ENCODE assay signal across 9 mouse cellular contexts in the genomic region with DNA sequence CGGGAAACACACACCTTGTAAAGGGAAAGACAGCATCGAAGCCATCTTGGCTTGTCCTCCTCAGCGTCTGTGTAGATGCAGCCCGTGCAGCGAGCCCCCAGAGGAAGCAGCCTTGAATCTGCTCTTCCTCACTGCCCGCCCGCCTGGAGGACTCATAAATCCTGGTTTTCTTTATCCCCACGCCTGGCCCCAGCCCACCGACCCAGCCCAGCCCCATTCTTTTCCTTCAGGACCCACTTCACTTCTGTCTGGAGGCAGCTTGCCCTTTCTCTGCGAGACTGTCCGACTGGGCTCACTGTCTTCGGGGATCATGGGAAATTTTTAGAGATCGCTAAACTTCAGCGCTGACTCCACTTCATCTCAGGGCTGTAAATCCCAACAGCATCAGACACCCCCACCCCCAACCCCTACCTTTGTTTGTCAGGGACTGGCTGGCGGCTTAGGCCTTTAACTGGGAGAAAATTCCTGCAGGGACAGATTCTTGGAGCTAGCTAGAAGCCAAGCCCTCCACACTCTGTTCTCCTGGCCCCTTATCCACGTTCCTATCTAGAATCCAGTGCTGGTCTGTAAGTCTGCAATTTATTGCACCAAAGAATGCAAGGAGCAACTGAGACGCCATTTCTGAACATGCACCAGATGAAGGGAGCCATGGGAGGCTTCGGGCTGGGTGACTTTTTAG. TPM values are rescaled to one million over a fixed set of nuclear protein-coding genes. Genes with fewer than 3 reads are reported as not detected.
DNase-seq lines count a peak whose midpoint lies in the region; ATAC-seq and TF ChIP-seq lines count a peak whose summit lies in the region.
"Had no signal": no experiment of that assay in that cellular context is flagged by ENCODE, and none has a peak within 500 bp of the region (broad histone marks: within the 10 kb centered on the region; RNA-seq: fewer than 3 reads in every experiment).

No protein-coding gene starts in this region.

- peaks cover 4% of the 10 kb centered on the region; the same call in 1 of the 2 replicates for H3K9me3 ChIP-seq in heart, embryonic 13.5 days
- no peaks in the 10 kb centered on the region for H3K9me3 ChIP-seq in ES-E14 (ENCODE audit: control insufficient read depth, insufficient read depth, low read depth, low read length)
- H3K9me3 ChIP-seq in forebrain, embryonic 16.5 days (ENCODE audit: control insufficient read depth, low read length) = no peaks in the 10 kb centered on the region; the same call in 1 of the 2 replicates
- 0 out of 2 replicates have a peak, but pooled peaks cover 2% of the 10 kb centered on the region for H3K9me3 ChIP-seq in midbrain, embryonic 12.5 days

- H3K9ac ChIP-seq in heart, embryonic 13.5 days = peak overlapping the region; percentile 59
- peak overlapping the region; percentile 74 for H3K9ac ChIP-seq in ES-E14 (ENCODE audit: insufficient read depth, low read depth, low read length, poor library complexity, severe bottlenecking)
- H3K9ac ChIP-seq in forebrain, embryonic 16.5 days (replicated peaks; ENCODE audit: low read depth, low read length) = 0 out of 2 replicates have a peak overlapping the region, but pooled peaks have one; percentile 6
- H3K9ac ChIP-seq in midbrain, embryonic 12.5 days (replicated peaks) = peak overlapping the region; percentile 34; the same call in 1 of the 2 replicates

- H3K4me1 ChIP-seq in heart, embryonic 13.5 days = peaks cover 34% of the 10 kb centered on the region
- H3K4me1 ChIP-seq in ES-E14 (ENCODE audit: control insufficient read depth in 2 of 2, insufficient read depth in 2 of 2, low read length in 2 of 2, poor library complexity in 1 of 2) = peaks cover 9 to 31% of the 10 kb centered on the region in 2 experiments; a peak in 3 of 4 replicates
- peaks cover 28% of the 10 kb centered on the region for H3K4me1 ChIP-seq in forebrain, embryonic 16.5 days (replicated peaks; ENCODE audit: control insufficient read depth, insufficient read depth, low read length)
- peaks cover 21% of the 10 kb centered on the region for H3K4me1 ChIP-seq in midbrain, embryonic 12.5 days

- intact Hi-C loops in heart, postnatal 14 days (cut with DNase I) = no loop called here

- no peak for ATAC-seq in heart, embryonic 13.5 days (ENCODE audit: extremely low read depth, insufficient number of reproducible peaks, low FRiP score, low TSS enrichment)
- no peak; the same call in 1 of the 2 replicates for ATAC-seq in forebrain, embryonic 16.5 days
- peak; percentile 58; the same call in 1 of the 2 replicates for ATAC-seq in midbrain, embryonic 12.5 days (ENCODE audit: low FRiP score, low read depth)
- no peak for ATAC-seq in CD4-positive, CD25-positive, alpha-beta regulatory T cell, adult 4 months

- no peaks in the 10 kb centered on the region for H3K27me3 ChIP-seq in heart, embryonic 13.5 days (replicated peaks)
- H3K27me3 ChIP-seq in forebrain, embryonic 16.5 days (replicated peaks; ENCODE audit: control insufficient read depth, insufficient read depth, low read length) = no peaks in the 10 kb centered on the region
- H3K27me3 ChIP-seq in midbrain, embryonic 12.5 days = no peaks in the 10 kb centered on the region

- peak overlapping the region; percentile 54 for H3K4me2 ChIP-seq in heart, embryonic 13.5 days
- peak overlapping the region; percentile 41 for H3K4me2 ChIP-seq in forebrain, embryonic 16.5 days (ENCODE audit: low read length)
- H3K4me2 ChIP-seq in midbrain, embryonic 12.5 days (replicated peaks) = peak overlapping the region; percentile 46

- H3K27ac ChIP-seq in heart, embryonic 13.5 days (replicated peaks) = peak overlapping the region; percentile 70
- peak overlapping the region; percentile 30; the same call in 1 of the 2 replicates for H3K27ac ChIP-seq in ES-E14 (ENCODE audit: insufficient read depth, low read depth, low read length, poor library complexity, severe bottlenecking)
- H3K27ac ChIP-seq in forebrain, embryonic 16.5 days (ENCODE audit: low read length) = no peak overlapping the region
- H3K27ac ChIP-seq in midbrain, embryonic 12.5 days (replicated peaks) = peak overlapping the region; percentile 75
- H3K27ac ChIP-seq in layer of hippocampus, adult 2 months = no peak overlapping the region

- 0 out of 2 replicates have a peak, but pooled peaks cover 6% of the 10 kb centered on the region for H3K36me3 ChIP-seq in heart, embryonic 13.5 days
- H3K36me3 ChIP-seq in ES-E14 (ENCODE audit: control insufficient read depth, insufficient read depth, low read length, poor library complexity, severe bottlenecking) = no peaks in the 10 kb centered on the region
- no peaks in the 10 kb centered on the region for H3K36me3 ChIP-seq in forebrain, embryonic 16.5 days (ENCODE audit: control insufficient read depth, insufficient read depth)
- no peaks in the 10 kb centered on the region for H3K36me3 ChIP-seq in midbrain, embryonic 12.5 days

- 32% methylated on average over 18 of the region's 18 CpGs for WGBS in heart, embryonic 13.5 days
- 15% methylated on average over 18 of the region's 18 CpGs for WGBS in forebrain, embryonic 16.5 days
- WGBS in midbrain, embryonic 12.5 days = 18% methylated on average over 18 of the region's 18 CpGs

- DNase-seq in heart, postnatal 14 days = no peak
- no peak for DNase-seq in ES-E14 (ENCODE audit: low read depth, low spot score)
- DNase-seq in layer of hippocampus, adult 2 months (ENCODE audit: low spot score in 2 of 2) = no peak
- no peak for DNase-seq in layer of hippocampus, adult 9-10 months (ENCODE audit: low spot score)
- DNase-seq: gastrocnemius, postnatal 25 days had no signal

- in situ Hi-C loops in ES-E14 (cut with MboI; ENCODE audit: low sequenced_read_pairs in 2 of 2, unreplicated experiment in 2 of 2) = no loop called here

- peak overlapping the region; percentile 24 for H3K4me3 ChIP-seq in heart, embryonic 13.5 days
- H3K4me3 ChIP-seq in ES-E14 (ENCODE audit: insufficient read depth in 1 of 2, low read depth in 1 of 2, low read length in 2 of 2, poor library complexity in 1 of 2, severe bottlenecking in 1 of 2) = peak overlapping the region; percentile 2 to 24; a peak in 1 of 4 replicates
- 0 out of 2 replicates have a peak overlapping the region, but pooled peaks have one; percentile 4 for H3K4me3 ChIP-seq in forebrain, embryonic 16.5 days (replicated peaks; ENCODE audit: low read length)
- peak overlapping the region; percentile 20 for H3K4me3 ChIP-seq in midbrain, embryonic 12.5 days
- H3K4me3 ChIP-seq in layer of hippocampus, adult 2 months = no peak overlapping the region

- no peak for TF ChIP-seq CTCF in layer of hippocampus, adult 2 months (conservative IDR thresholded peaks at IDR 0.05)

TF ChIP-seq in ES-E14, 5 proteins besides CTCF, POLR2A, EP300 and RAD21:
- TF ChIP-seq ZC3H11A (IDR thresholded peaks at IDR 0.05; ENCODE audit: borderline replicate concordance, low read depth, low read length) (no peak), CHD2 (IDR thresholded peaks at IDR 0.05; ENCODE audit: low read depth, low read length) (no peak), MAFK (IDR thresholded peaks at IDR 0.05; ENCODE audit: insufficient read depth, low read depth, low read length) (no peak), HCFC1 (IDR thresholded peaks at IDR 0.05; ENCODE audit: borderline replicate concordance, insufficient read depth, low read length) (no peak), ZNF384 (IDR thresholded peaks at IDR 0.05; ENCODE audit: low read depth, low read length) (no peak)

RNA-seq across cellular contexts. Expression of a gene that starts 57.0 kb away (rescaled TPM):
- polyA plus RNA-seq in heart, embryonic 13.5 days (2015; fragmentation: Nextera tagmentation; extraction: Ambion mirVana) = 9.9 and 10.5 TPM in 2 replicates
- total RNA-seq in heart, postnatal 14 days (2021) = 1 to 10 TPM; 8.3 to 9.9 TPM
- total RNA-seq in ES-E14 (2012; rRNA removed) = 11.5 and 14.3 TPM in 2 replicates
- polyA plus RNA-seq in forebrain, embryonic 16.5 days (2015; fragmentation: Nextera tagmentation; extraction: Ambion mirVana) = 7.3 and 8.3 TPM in 2 replicates
- polyA plus RNA-seq in midbrain, embryonic 12.5 days (2016; fragmentation: Nextera tagmentation; extraction: Ambion mirVana) = 16.6 and 17.1 TPM in 2 replicates
- 1 to 10 TPM; 9.2 to 9.3 TPM for total RNA-seq in layer of hippocampus, adult 2 months (2021)
- polyA plus RNA-seq in CD4-positive, CD25-positive, alpha-beta regulatory T cell, adult 4 months (2017; shearing (Covaris generic)) = 1 to 10 TPM; 5.9 to 7.9 TPM

Comparison
In these comparisons a context has a peak if more than half of its experiments do, and no peak if none do; other contexts are left out.
1. H3K27ac ChIP-seq: peak in heart, embryonic 13.5 days (single experiment), ES-E14 (single experiment) and midbrain, embryonic 12.5 days (single experiment); none in forebrain, embryonic 16.5 days (single experiment) and layer of hippocampus, adult 2 months (single experiment).
2. H3K9ac ChIP-seq: peak in every context shown above with its lines; median percentile 74 in ES-E14; 59 in heart, embryonic 13.5 days; 34 in midbrain, embryonic 12.5 days; 6 in forebrain, embryonic 16.5 days.
3. Peak in every context shown above with its lines, with median percentiles within 50 percentile points of each other: H3K4me2 ChIP-seq.